Mouse (Mus musculus) neural tube, embryonic 14.5 days (tissue): ENCODE data around the gene Zbed4. TPM values are rescaled to one million over a fixed set of nuclear protein-coding genes. Genes with fewer than 3 reads are reported as not detected.
"Not testable (repeated sequence)": the region's sequence is repeated elsewhere in the genome, so short reads cannot be mapped to it uniquely, and the experiment has no call there.

Source experiments
- ATAC-seq: fragments of 200-750 bp; cut with Nextera tagmentation; 2 replicates; pipeline ENCODE4 v1.8.0; 2017; ENCODE audit warnings: low read depth, mild to moderate bottlenecking, moderate TSS enrichment, moderate library complexity
- H3K27ac ChIP-seq: fragments of 300-500 bp; sonication (generic); 2 replicates; pipeline ENCODE4 v1.5.1; 2014; ENCODE audit warnings: low read depth, mild to moderate bottlenecking, control low read depth, low read length, moderate library complexity, mixed read lengths
- H3K27me3 ChIP-seq: fragments of 300-500 bp; sonication (generic); 2 replicates; pipeline ENCODE4 v1.6.1; 2014; ENCODE audit warnings: low read length; ENCODE audit not compliant: control insufficient read depth, insufficient read depth
- H3K36me3 ChIP-seq: fragments of 300-500 bp; sonication (generic); 2 replicates; pipeline ENCODE4 v1.6.1; 2014; ENCODE audit warnings: low read length, mixed read lengths; ENCODE audit not compliant: control insufficient read depth, insufficient read depth
- H3K4me1 ChIP-seq: fragments of 300-500 bp; sonication (generic); 2 replicates; pipeline ENCODE4 v1.6.1; 2014; ENCODE audit warnings: low read length; ENCODE audit not compliant: control insufficient read depth, insufficient read depth
- H3K4me2 ChIP-seq: fragments of 300-500 bp; sonication (generic); 2 replicates; pipeline ENCODE4 v1.6.1; 2014; ENCODE audit warnings: mild to moderate bottlenecking, low read depth, low read length, control low read depth
- H3K4me3 ChIP-seq: fragments of 300-500 bp; sonication (generic); 2 replicates; pipeline ENCODE4 v1.5.1; 2014; ENCODE audit warnings: low read depth, low read length, control low read depth, mixed read lengths
- H3K9ac ChIP-seq: fragments of 300-500 bp; sonication (generic); replicated peaks from 2 replicates; pipeline ENCODE4 v1.6.1; 2014; ENCODE audit warnings: low read depth, mild to moderate bottlenecking, control low read depth, low read length, mixed read lengths
- H3K9me3 ChIP-seq: fragments of 300-500 bp; sonication (generic); 2 replicates; pipeline ENCODE4 v1.6.1; 2016; ENCODE audit warnings: low read length; ENCODE audit not compliant: control insufficient read depth
- WGBS: fragments of 180-500 bp; shearing (Covaris S2); extraction: QIAGEN DNeasy Blood & Tissue Kit; methylation state at CpG from one replicate; pipeline ENCODE4 v1.1.7; 2014; 5-methylcytosine and 5-hydroxymethylcytosine counted together
- polyA plus RNA-seq: library from polyadenylated mRNA; unstranded; fragments of >200 nt; fragmentation: Nextera tagmentation; extraction: Ambion mirVana; gene quantifications from 2 replicates; pipeline ENCODE4 v1.2.1, GENCODE M21; 2014

Zbed4 gene
- polyA plus RNA-seq, 1 experiment from 2014 or later: 17.8 TPM

GRCm38 (mm10) chr15:88774630-88775029, 23.2 kb downstream of the Zbed4 start:
- not testable (repeated sequence) for H3K4me3 ChIP-seq, H3K27me3 ChIP-seq, H3K9me3 ChIP-seq, H3K36me3 ChIP-seq, H3K4me1 ChIP-seq, H3K9ac ChIP-seq, H3K4me2 ChIP-seq, H3K27ac ChIP-seq, ATAC-seq
- WGBS: 95% methylated on average over 5 of the region's 5 CpGs

- Histone ChIP-seq H3K9ac (no peak overlapping the region), H3K36me3 (no peaks in the 10 kb centered on the region), H3K4me1 (no peaks in the 10 kb centered on the region), H3K4me2 (no peak overlapping the region), H3K27ac (no peak overlapping the region), H3K4me3 (no peak overlapping the region), H3K27me3 (no peaks in the 10 kb centered on the region), H3K9me3 (no peaks in the 10 kb centered on the region)
- 83% methylated on average over 4 of the region's 4 CpGs for WGBS
- ATAC-seq: no peak
These were observed 40.8 kb downstream of the Zbed4 start for GRCm38 (mm10) chr15:88792140-88792850.

GRCm38 (mm10) chr15:88794729-88795128, 43.3 kb downstream of the Zbed4 start:
- not testable (repeated sequence) for H3K9me3 ChIP-seq, H3K4me1 ChIP-seq, H3K27me3 ChIP-seq, H3K27ac ChIP-seq, H3K36me3 ChIP-seq, H3K4me2 ChIP-seq, H3K4me3 ChIP-seq, ATAC-seq, H3K9ac ChIP-seq
- 89% methylated on average over 4 of the region's 5 CpGs for WGBS

- Histone ChIP-seq H3K4me2 (no peak overlapping the region), H3K9me3 (no peaks in the 10 kb centered on the region), H3K4me1 (no peaks in the 10 kb centered on the region), H3K36me3 (peaks cover 6% of the 10 kb centered on the region; the same call in 1 of the 2 replicates), H3K27ac (no peak overlapping the region), H3K27me3 (no peaks in the 10 kb centered on the region), H3K4me3 (no peak overlapping the region), H3K9ac (no peak overlapping the region)
- WGBS: 90% methylated on average over 11 of the region's 11 CpGs
- no peak for ATAC-seq
These were observed 48.5 kb downstream of the Zbed4 start for GRCm38 (mm10) chr15:88799950-88800371.

- ATAC-seq: no peak
- no peaks in the 10 kb centered on the region for H3K4me1 ChIP-seq
- H3K27me3 ChIP-seq: no peaks in the 10 kb centered on the region
- H3K36me3 ChIP-seq: peaks cover 12% of the 10 kb centered on the region; the same call in 1 of the 2 replicates
- H3K27ac ChIP-seq: no peak overlapping the region
- H3K9ac ChIP-seq: no peak overlapping the region
- 86% methylated on average over 6 of the region's 6 CpGs for WGBS
- H3K9me3 ChIP-seq: no peaks in the 10 kb centered on the region
- H3K4me2 ChIP-seq: no peak overlapping the region
- no peak overlapping the region for H3K4me3 ChIP-seq
These were observed 49.5 kb downstream of the Zbed4 start for GRCm38 (mm10) chr15:88800921-88801354.

GRCm38 (mm10) chr15:88801903-88802302, 50.4 kb downstream of the Zbed4 start:
- 97% methylated on average over 3 of the region's 3 CpGs for WGBS
- no peaks in the 10 kb centered on the region for H3K9me3 ChIP-seq
- ATAC-seq: no peak
- no peaks in the 10 kb centered on the region for H3K4me1 ChIP-seq
- no peak overlapping the region for H3K27ac ChIP-seq
- no peaks in the 10 kb centered on the region for H3K27me3 ChIP-seq
- H3K36me3 ChIP-seq: peaks cover 14% of the 10 kb centered on the region; the same call in 1 of the 2 replicates
- H3K9ac ChIP-seq: no peak overlapping the region
- no peak overlapping the region for H3K4me2 ChIP-seq
- H3K4me3 ChIP-seq: no peak overlapping the region

- H3K27me3 ChIP-seq: no peaks in the 10 kb centered on the region
- H3K27ac ChIP-seq: no peak overlapping the region
- ATAC-seq: no peak
- H3K9ac ChIP-seq: no peak overlapping the region
- H3K9me3 ChIP-seq: no peaks in the 10 kb centered on the region
- peaks cover 14% of the 10 kb centered on the region; the same call in 1 of the 2 replicates for H3K36me3 ChIP-seq
- H3K4me2 ChIP-seq: no peak overlapping the region
- 86% methylated on average over 6 of the region's 6 CpGs for WGBS
- no peaks in the 10 kb centered on the region for H3K4me1 ChIP-seq
- no peak overlapping the region for H3K4me3 ChIP-seq
These were observed 50.9 kb downstream of the Zbed4 start for GRCm38 (mm10) chr15:88802348-88802747.

- Histone ChIP-seq H3K9ac (no peak overlapping the region), H3K27ac (no peak overlapping the region), H3K4me1 (no peaks in the 10 kb centered on the region)
These were observed 56.7 kb downstream of the Zbed4 start for GRCm38 (mm10) chr15:88808121-88808520.

GRCm38 (mm10) chr15:88810369-88810768, 58.9 kb downstream of the Zbed4 start:
- H3K9me3 ChIP-seq: no peaks in the 10 kb centered on the region
- H3K36me3 ChIP-seq: peaks cover 28% of the 10 kb centered on the region

More at GRCm38 (mm10) chr15:88808121-88808520, 56.7 kb downstream of the Zbed4 start:
- Histone ChIP-seq H3K4me2 (no peak overlapping the region), H3K27me3 (no peaks in the 10 kb centered on the region), H3K4me3 (no peak overlapping the region), H3K9me3 (no peaks in the 10 kb centered on the region), H3K36me3 (peaks cover 25% of the 10 kb centered on the region)
- ATAC-seq: no peak
- 88% methylated on average over 8 of the region's 8 CpGs for WGBS

More at GRCm38 (mm10) chr15:88810369-88810768, 58.9 kb downstream of the Zbed4 start:
- Histone ChIP-seq H3K4me3 (no peak overlapping the region), H3K9ac (no peak overlapping the region), H3K27me3 (no peaks in the 10 kb centered on the region), H3K27ac (no peak overlapping the region), H3K4me1 (no peaks in the 10 kb centered on the region), H3K4me2 (no peak overlapping the region)
- 94% methylated on average over 2 of the region's 2 CpGs for WGBS
- no peak for ATAC-seq
